Mouse (Mus musculus) G1E (cell line): ENCODE data around the gene G6pc3. TPM values are rescaled to one million over a fixed set of nuclear protein-coding genes. Genes with fewer than 3 reads are reported as not detected.
A peak's percentile ranks its signal among the peaks of the same experiment; 100 is the strongest.

Source experiments
- ATAC-seq: 2 replicates; pipeline ENCODE4 v1.8.0; 2016; ENCODE audit warnings: mild to moderate bottlenecking; ENCODE audit not compliant: insufficient number of reproducible peaks, poor library complexity, low FRiP score, severe bottlenecking; ENCODE audit errors: extremely low read depth
- DNase-seq: peaks from one replicate; pipeline ENCODE4 v3.0.0; 2012; ENCODE audit warnings: low spot score
- H3K27me3 ChIP-seq: 2 replicates; pipeline ENCODE4 v1.6.1; 2012; ENCODE audit warnings: mild to moderate bottlenecking, low read length, inconsistent platforms; ENCODE audit not compliant: insufficient read depth
- H3K36me3 ChIP-seq: replicated peaks from 2 replicates; pipeline ENCODE3; 2012; ENCODE audit warnings: mild to moderate bottlenecking, inconsistent platforms
- H3K4me1 ChIP-seq: 2 replicates; pipeline ENCODE4 v1.6.1; 2012; ENCODE audit warnings: low read depth, low read length, inconsistent platforms, mixed read lengths; ENCODE audit not compliant: insufficient read depth
- H3K4me3 ChIP-seq: 2 replicates; pipeline ENCODE4 v1.5.1; 2012; ENCODE audit warnings: low read depth, mild to moderate bottlenecking, inconsistent platforms, low read length, moderate library complexity, mixed read lengths
- H3K9me3 ChIP-seq: replicated peaks from 2 replicates; pipeline ENCODE4 v1.6.1; 2012; ENCODE audit warnings: inconsistent platforms
- CTCF ChIP-seq: IDR thresholded peaks from 2 replicates; pipeline ENCODE4 v1.5.1; 2012; ENCODE audit warnings: low read depth, low read length, inconsistent platforms, mixed read lengths
- GATA1 ChIP-seq: IDR thresholded peaks from 2 replicates; pipeline ENCODE4 v1.6.1; 2012; ENCODE audit warnings: borderline replicate concordance, low read length, inconsistent platforms, mixed read lengths
- GATA2 ChIP-seq: IDR thresholded peaks from 2 replicates; pipeline ENCODE4 v1.6.1; 2012; ENCODE audit warnings: low read depth, low read length, inconsistent platforms, borderline replicate concordance
- POLR2AphosphoS5 ChIP-seq: IDR thresholded peaks from 2 replicates; pipeline ENCODE4 v1.6.1; 2012; ENCODE audit warnings: low read depth, low read length, inconsistent platforms; ENCODE audit not compliant: insufficient replicate concordance
- TAL1 ChIP-seq: conservative IDR thresholded peaks from 2 replicates; pipeline ENCODE4 v1.6.1; 2012; ENCODE audit warnings: low read depth, low read length, inconsistent platforms, mixed read lengths
- polyA plus RNA-seq: library from polyadenylated mRNA; stranded (reverse); fragments of >175 nt; gene quantifications from 2 replicates; pipeline ENCODE4 v1.2.3, GENCODE M21; 2012
- total RNA-seq, 2 experiments: library from RNA; stranded (forward) in 1 of 2; stranded (reverse) in 1 of 2; fragments of 200-1000 nt in 1 of 2; fragments of >200 nt in 1 of 2; fragmentation: Nextera tagmentation in 1 of 2; gene quantifications; 2 replicates each; pipeline ENCODE4 v1.2.3; 2014 to 2017

G6pc3 gene
- total RNA-seq (2014; fragmentation: Nextera tagmentation), result 37.8 and 45.9 TPM in 2 replicates
- 12.4 and 13.1 TPM in 2 replicates for total RNA-seq (2017)
- 14.6 and 14.8 TPM in 2 replicates for polyA plus RNA-seq

DNA sequence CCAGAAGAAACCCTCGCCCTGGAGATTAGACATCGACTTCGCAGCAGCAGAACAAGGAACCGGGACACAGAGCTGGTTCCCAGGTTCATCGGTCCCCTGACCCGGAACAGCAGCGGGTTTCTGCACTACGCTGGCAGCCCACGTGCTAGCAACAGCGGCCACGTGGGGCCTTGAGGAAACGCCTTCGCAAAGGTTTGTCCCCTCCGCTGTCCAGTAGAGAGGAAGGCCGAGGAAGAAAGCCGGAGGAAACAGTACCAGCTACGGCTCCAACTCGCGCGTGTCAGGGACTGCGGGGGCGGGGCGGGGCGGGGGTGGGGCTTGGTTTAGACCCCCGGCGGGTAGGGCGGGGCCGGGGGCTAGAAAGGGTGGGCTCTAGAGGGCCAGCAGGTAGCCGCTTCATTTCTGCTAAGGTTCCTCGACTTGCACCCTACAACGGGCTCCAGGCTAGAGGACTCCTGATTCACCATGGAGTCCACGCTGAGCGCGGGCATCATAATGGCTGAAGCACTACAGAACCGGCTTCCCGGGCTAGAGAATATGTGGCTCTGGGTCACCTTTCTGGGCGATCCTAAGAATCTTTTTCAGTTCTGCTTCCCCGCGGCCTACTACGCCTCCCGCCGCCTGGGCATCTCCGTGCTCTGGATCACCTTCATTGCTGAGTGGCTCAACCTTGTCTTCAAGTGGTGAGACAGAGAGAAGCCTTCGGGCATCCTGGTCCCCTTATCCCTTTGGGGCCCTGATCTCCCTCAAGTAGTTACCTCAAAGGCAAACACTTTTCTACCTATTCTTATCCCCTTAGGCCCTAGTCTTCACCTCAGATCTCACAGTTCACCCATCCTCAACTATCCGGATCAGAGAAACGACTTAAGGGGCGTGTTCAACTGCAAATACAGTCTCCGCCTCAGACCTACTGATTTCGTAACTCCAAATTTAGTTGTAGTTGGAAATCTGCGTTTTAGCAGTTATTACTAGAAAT, at the start of gene G6pc3:
Gene G6pc3, plus strand, starts transcription at position 160 of the 976 bp plus-strand sequence.
- peaks cover 37% of the 10 kb centered on the region for H3K4me1 ChIP-seq
- H3K4me3 ChIP-seq, result peak within 1 kb of the TSS; percentile 74
- no peak for TF ChIP-seq GATA2
- TF ChIP-seq POLR2AphosphoS5, result no peak
- no peak for TF ChIP-seq GATA1
- TF ChIP-seq TAL1, result no peak
- no peak for TF ChIP-seq CTCF
- DNase-seq (peak; percentile 88), ATAC-seq (peak; percentile 55)
- no peaks in the 10 kb centered on the region for H3K9me3 ChIP-seq
- H3K36me3 ChIP-seq, result peaks cover 35% of the 10 kb centered on the region
- H3K27me3 ChIP-seq, result no peaks in the 10 kb centered on the region

DNA sequence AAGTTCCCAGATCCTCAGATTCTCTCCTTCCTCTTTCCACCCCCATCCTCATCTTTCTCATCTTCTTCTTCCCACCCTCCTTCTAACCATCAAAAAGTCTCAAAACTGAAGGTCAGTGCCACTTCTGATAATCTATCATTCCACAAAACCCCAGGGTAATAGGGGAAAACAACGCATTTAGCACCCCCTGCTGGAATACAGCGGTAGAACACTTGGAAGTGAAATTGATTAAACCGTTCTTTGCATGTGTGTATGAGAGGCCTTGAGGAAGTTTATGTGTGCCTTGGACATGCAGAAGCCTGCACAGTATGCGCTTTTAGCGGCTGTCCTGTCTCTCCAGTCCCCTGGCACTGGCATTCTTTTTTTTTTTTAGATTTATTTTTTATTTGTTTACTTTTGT, 48.9 kb upstream of the G6pc3 start:
- ATAC-seq (no peak), DNase-seq (peak; percentile 60)
- Histone ChIP-seq H3K9me3 (peaks cover 2% of the 10 kb centered on the region), H3K4me1 (peaks cover 26% of the 10 kb centered on the region), H3K36me3 (no peaks in the 10 kb centered on the region), H3K27me3 (peaks cover 13% of the 10 kb centered on the region; the same call in 1 of the 2 replicates), H3K4me3 (no peak overlapping the region)
- peak; percentile 58 for TF ChIP-seq CTCF
- TF ChIP-seq GATA1, result no peak

DNA sequence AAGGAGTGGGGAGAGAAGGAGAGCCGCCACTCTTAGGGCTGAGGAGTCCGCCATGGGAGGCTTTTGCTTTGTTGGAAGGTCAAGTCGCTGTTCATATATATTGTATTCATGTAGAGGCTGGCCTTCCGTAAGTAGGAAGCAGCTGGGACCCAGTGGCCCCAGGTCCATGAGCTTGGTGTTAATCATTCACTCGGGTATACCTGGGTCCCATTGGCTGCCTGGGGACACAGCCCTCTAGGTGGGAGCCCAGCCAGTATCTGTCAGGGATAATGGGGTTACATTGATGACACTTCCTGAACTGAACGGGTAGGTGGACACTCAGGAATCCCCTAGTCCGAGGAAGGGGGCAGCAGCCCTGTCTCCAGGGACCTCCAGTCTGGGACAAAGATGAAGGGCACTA, 47.1 kb upstream of the G6pc3 start:
- Histone ChIP-seq H3K4me1 (peaks cover 27% of the 10 kb centered on the region), H3K27me3 (peaks cover 30% of the 10 kb centered on the region; the same call in 1 of the 2 replicates), H3K36me3 (no peaks in the 10 kb centered on the region), H3K4me3 (no peak overlapping the region), H3K9me3 (peaks cover 9% of the 10 kb centered on the region)
- ATAC-seq (no peak), DNase-seq (no peak)
- TF ChIP-seq POLR2AphosphoS5, result no peak

DNA sequence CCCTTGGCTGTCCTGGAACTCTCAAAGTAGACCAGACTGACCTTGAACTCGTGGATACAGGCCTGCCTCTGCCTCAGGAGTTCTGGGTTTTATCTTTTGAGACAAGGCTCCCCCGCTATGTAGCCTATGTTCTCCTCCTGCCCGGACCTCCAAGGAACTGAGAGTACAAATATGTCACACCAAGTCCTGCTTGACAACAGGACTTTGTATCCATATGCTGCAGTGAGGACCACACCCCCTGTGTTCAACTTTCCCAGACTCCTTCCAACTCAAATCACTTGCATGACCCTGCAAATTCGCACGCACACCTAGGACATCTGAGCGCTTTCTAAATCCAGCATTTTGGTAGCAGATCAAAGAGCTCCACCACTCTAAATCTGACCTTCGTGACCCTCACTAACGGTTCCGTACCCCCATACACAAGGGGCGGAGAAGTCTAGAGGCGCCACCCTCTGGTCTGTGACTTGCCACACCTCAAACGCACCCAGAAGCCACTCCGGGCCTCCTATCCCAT, 44.4 kb upstream of the G6pc3 start:
- DNase-seq (no peak), ATAC-seq (no peak)
- H3K36me3 ChIP-seq, result no peaks in the 10 kb centered on the region
- H3K4me1 ChIP-seq, result peaks cover 14% of the 10 kb centered on the region
- TF ChIP-seq GATA1 (no peak), TAL1 (no peak), CTCF (no peak), POLR2AphosphoS5 (no peak), GATA2 (no peak)
- no peak overlapping the region for H3K4me3 ChIP-seq
- H3K27me3 ChIP-seq, result peaks cover 52% of the 10 kb centered on the region
- H3K9me3 ChIP-seq, result peaks cover 9% of the 10 kb centered on the region

DNA sequence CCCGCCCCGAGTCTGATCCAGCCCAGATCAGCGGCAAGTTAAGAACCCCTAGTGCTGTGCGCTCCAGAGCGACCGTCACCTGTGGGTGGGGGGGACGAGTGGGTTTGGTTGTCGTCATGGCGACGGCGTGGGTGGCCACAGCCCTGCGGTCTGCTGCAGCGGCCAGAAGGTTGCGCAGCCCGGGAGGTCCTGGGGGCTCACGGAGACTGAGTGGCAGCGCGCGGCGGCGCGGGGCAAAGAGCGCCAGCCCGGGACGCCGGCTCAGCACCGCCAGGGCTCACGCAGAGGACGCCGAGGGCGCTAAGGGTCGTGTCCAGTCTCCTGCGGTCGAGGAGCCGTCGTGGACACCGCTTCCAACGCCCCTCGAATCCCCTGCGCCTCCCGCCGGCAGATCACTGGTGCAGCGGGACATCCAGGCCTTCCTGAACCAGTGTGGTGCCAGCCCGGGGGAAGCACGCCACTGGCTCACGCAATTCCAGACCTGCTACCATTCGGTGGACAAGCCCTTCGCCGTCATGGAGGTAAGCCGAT, 43.9 kb upstream of the G6pc3 start, which contains the start of gene Nags:
Gene Nags, plus strand, starts transcription at position 43 of the 531 bp plus-strand sequence.
- no peak for ATAC-seq
- H3K4me1 ChIP-seq, result peaks cover 14% of the 10 kb centered on the region
- no peaks in the 10 kb centered on the region for H3K36me3 ChIP-seq
- H3K9me3 ChIP-seq, result peaks cover 9% of the 10 kb centered on the region
- TF ChIP-seq GATA1 (no peak), POLR2AphosphoS5 (no peak), CTCF (no peak), GATA2 (no peak), TAL1 (no peak)
- no peak for DNase-seq
- peaks cover 52% of the 10 kb centered on the region for H3K27me3 ChIP-seq
- 0 out of 2 replicates have a peak within 1 kb of the TSS, but pooled peaks have one; percentile 7 for H3K4me3 ChIP-seq

DNA sequence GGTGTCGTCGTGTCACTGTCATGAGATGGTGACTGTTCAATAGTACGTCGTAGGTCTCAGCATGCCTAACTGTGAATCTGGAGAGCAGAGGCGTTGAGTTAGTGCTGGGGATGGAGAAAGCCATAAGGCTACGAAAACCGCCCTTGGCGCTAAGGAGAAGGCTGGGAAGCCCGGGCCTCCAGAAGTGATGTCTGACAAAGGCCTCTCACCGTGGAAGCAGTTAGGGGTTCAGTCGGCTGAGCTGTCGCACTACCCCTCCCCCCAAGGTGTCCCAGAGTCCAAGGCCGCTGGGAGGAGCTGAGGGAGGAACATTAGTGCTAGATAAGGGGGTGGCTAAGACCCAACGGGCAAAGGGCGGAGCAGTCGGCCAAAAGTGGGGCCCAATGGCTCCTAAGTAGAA, 43.4 kb upstream of the G6pc3 start:
- Histone ChIP-seq H3K4me3 (no peak overlapping the region), H3K36me3 (no peaks in the 10 kb centered on the region), H3K9me3 (peaks cover 9% of the 10 kb centered on the region), H3K27me3 (peaks cover 52% of the 10 kb centered on the region), H3K4me1 (peaks cover 14% of the 10 kb centered on the region)
- TF ChIP-seq POLR2AphosphoS5 (no peak), CTCF (no peak), GATA1 (no peak), GATA2 (no peak), TAL1 (no peak)
- ATAC-seq, result no peak
- DNase-seq, result no peak
